Mouse (Mus musculus) CH12.LX (cell line): ENCODE results near the gene Rad9a.

ENCODE experiments used
- CTCF ChIP-seq, 2 experiments: IDR thresholded peaks in 1 of 2; conservative IDR thresholded peaks in 1 of 2; 2 replicates each; pipeline ENCODE4 v1.5.1; 2011 to 2012; ENCODE audit warnings: low read depth in 2 of 2, low read length in 2 of 2, improper control_type of control experiment in 1 of 2, inconsistent platforms in 1 of 2, mild to moderate bottlenecking in 1 of 2, moderate library complexity in 1 of 2
- EP300 ChIP-seq: IDR thresholded peaks from 2 replicates; pipeline ENCODE4 v1.6.1; 2011; ENCODE audit warnings: low read length, improper control_type of control experiment
- ETS1 ChIP-seq: conservative IDR thresholded peaks from 2 replicates; pipeline ENCODE4 v1.6.1; 2012; ENCODE audit warnings: low read depth, mild to moderate bottlenecking, inconsistent platforms, low read length, improper control_type of control experiment, moderate library complexity
- GABPA ChIP-seq: IDR thresholded peaks from 2 replicates; pipeline ENCODE4 v1.6.1; 2012; ENCODE audit warnings: low read depth, low read length, improper control_type of control experiment, inconsistent platforms; ENCODE audit not compliant: insufficient replicate concordance
- HCFC1 ChIP-seq: IDR thresholded peaks from 2 replicates; pipeline ENCODE4 v1.6.1; 2012; ENCODE audit warnings: low read depth, mild to moderate bottlenecking, inconsistent platforms, low read length, improper control_type of control experiment
- KAT2A ChIP-seq: IDR thresholded peaks from 2 replicates; pipeline ENCODE4 v1.6.1; 2012; ENCODE audit warnings: low read length, improper control_type of control experiment, inconsistent platforms; ENCODE audit not compliant: insufficient replicate concordance
- MAX ChIP-seq: IDR thresholded peaks from 2 replicates; pipeline ENCODE4 v1.6.1; 2011; ENCODE audit warnings: low read length, improper control_type of control experiment
- NRF1 ChIP-seq: IDR thresholded peaks from 2 replicates; pipeline ENCODE4 v1.6.1; 2014; ENCODE audit warnings: low read depth, mild to moderate bottlenecking, inconsistent platforms, low read length, improper control_type of control experiment, moderate library complexity
- POLR2A ChIP-seq: IDR thresholded peaks from 2 replicates; pipeline ENCODE4 v1.6.1; 2011; ENCODE audit warnings: low read depth, mild to moderate bottlenecking, improper control_type of control experiment, low read length
- RAD21 ChIP-seq: IDR thresholded peaks from 2 replicates; pipeline ENCODE4 v1.6.1; 2011; ENCODE audit warnings: low read depth, mild to moderate bottlenecking, low read length, improper control_type of control experiment, moderate library complexity
- USF1 ChIP-seq: IDR thresholded peaks from 2 replicates; pipeline ENCODE4 v1.6.1; 2014; ENCODE audit warnings: low read depth, mild to moderate bottlenecking, inconsistent platforms, low read length, improper control_type of control experiment
- ZMIZ1 ChIP-seq: IDR thresholded peaks from 2 replicates; pipeline ENCODE4 v1.6.1; 2012; ENCODE audit warnings: low read depth, mild to moderate bottlenecking, inconsistent platforms, low read length, improper control_type of control experiment

- TF ChIP-seq KAT2A (no peak), CTCF (conservative IDR thresholded peaks at IDR 0.05 in 1 of 2, IDR thresholded peaks at IDR 0.05 in 1 of 2; ENCODE audit: low read depth in 2 of 2, low read length in 2 of 2) (peak in 1 of 2 experiments; percentile 99; a peak in 2 of 4 replicates), HCFC1 (peak; percentile 45; the same call in 1 of the 2 replicates), POLR2A (peak; percentile 76), ETS1 (no peak), EP300 (no peak), USF1 (no peak), MAX (peak; percentile 37; the same call in 1 of the 2 replicates), GABPA (no peak), NRF1 (peak; percentile 57), RAD21 (peak; percentile 60), ZMIZ1 (peak; percentile 78)
These were observed 32.1 kb downstream of the Rad9a start for GRCm38 (mm10) chr19:4169378-4169784.
